Mouse (Mus musculus) kidney, postnatal 0 days (tissue): ENCODE data around the gene Them5. TPM values are rescaled to one million over a fixed set of nuclear protein-coding genes. Genes with fewer than 3 reads are reported as not detected.

Source experiments
- ATAC-seq: fragments of 200-750 bp; cut with Nextera tagmentation; replicated peaks from 2 replicates; pipeline ENCODE4 v1.8.0; 2017; ENCODE audit warnings: low read depth, moderate number of reproducible peaks, moderate TSS enrichment, moderate library complexity; ENCODE audit not compliant: low FRiP score
- DNase-seq: peaks from one replicate; pipeline ENCODE4 v3.0.0-alpha.2; 2016; ENCODE audit warnings: low spot score
- H3K27ac ChIP-seq: fragments of 300-500 bp; sonication (generic); 2 replicates; pipeline ENCODE4 v1.5.1; 2014; ENCODE audit warnings: mild to moderate bottlenecking
- H3K27me3 ChIP-seq: fragments of 300-500 bp; sonication (generic); 2 replicates; pipeline ENCODE4 v1.6.1; 2014; ENCODE audit warnings: low read length, mixed read lengths; ENCODE audit not compliant: insufficient read depth
- H3K36me3 ChIP-seq: fragments of 300-500 bp; sonication (generic); 2 replicates; pipeline ENCODE4 v1.6.1; 2014; ENCODE audit warnings: low read length, mixed read lengths; ENCODE audit not compliant: insufficient read depth
- H3K4me1 ChIP-seq: fragments of 300-500 bp; sonication (generic); replicated peaks from 2 replicates; pipeline ENCODE4 v1.6.1; 2014; ENCODE audit warnings: antibody characterized with exemption, low read length, mixed read lengths; ENCODE audit not compliant: insufficient read depth
- H3K4me2 ChIP-seq: fragments of 300-500 bp; sonication (generic); 2 replicates; pipeline ENCODE4 v1.6.1; 2014; ENCODE audit warnings: mild to moderate bottlenecking, low read length, moderate library complexity, mixed read lengths
- H3K4me3 ChIP-seq: fragments of 300-500 bp; sonication (generic); replicated peaks from 2 replicates; pipeline ENCODE4 v1.5.1; 2014; ENCODE audit warnings: low read depth, low read length
- H3K9ac ChIP-seq: fragments of 300-500 bp; sonication (generic); 2 replicates; pipeline ENCODE4 v1.6.1; 2014; ENCODE audit warnings: low read depth, low read length
- H3K9me3 ChIP-seq: fragments of 300-500 bp; sonication (generic); replicated peaks from 2 replicates; pipeline ENCODE4 v1.6.1; 2016; ENCODE audit warnings: low read length, inconsistent platforms, mixed read lengths
- CTCF ChIP-seq: IDR thresholded peaks from 2 replicates; pipeline ENCODE4 v1.5.1; 2016; ENCODE audit warnings: antibody characterized with exemption, low read depth, mild to moderate bottlenecking, moderate library complexity
- WGBS: fragments of 180-500 bp; shearing (Covaris S2); extraction: QIAGEN DNeasy Blood & Tissue Kit; methylation state at CpG from one replicate; pipeline ENCODE4 v1.1.7; 2014; 5-methylcytosine and 5-hydroxymethylcytosine counted together
- polyA plus RNA-seq: library from polyadenylated mRNA; unstranded; fragments of >200 nt; fragmentation: Nextera tagmentation; extraction: Ambion mirVana; gene quantifications from 2 replicates; pipeline ENCODE4 v1.2.1, GENCODE M21; 2015

The Them5 gene
- polyA plus RNA-seq, 1 experiment from 2014 or later = 0.09 TPM

DNA sequence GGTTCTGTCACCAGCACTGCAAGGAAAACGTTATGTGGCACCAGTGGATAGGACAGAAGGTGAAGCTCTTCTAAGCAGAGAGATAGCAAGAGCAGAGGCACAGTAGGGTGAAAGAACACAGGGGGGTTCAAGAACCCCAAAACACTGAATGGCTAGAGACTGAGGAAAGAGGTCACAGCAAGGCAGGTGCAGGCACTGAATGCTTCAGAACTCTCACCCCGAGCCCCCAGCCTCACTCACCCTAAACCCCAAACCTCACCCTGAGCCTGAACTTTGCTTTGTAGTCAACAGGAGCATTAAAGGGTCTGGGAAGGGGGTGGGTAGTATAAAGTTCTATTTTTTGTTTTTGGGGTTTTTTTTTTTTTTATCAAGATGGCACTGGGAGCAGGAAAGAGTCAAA lies 6.2 kb downstream of the Them5 start:
- no peak overlapping the region for H3K4me3 ChIP-seq
- H3K9me3 ChIP-seq = no peaks in the 10 kb centered on the region
- ATAC-seq (no peak), DNase-seq (no peak)
- H3K9ac ChIP-seq = no peak overlapping the region
- no peaks in the 10 kb centered on the region for H3K36me3 ChIP-seq
- H3K27ac ChIP-seq = no peak overlapping the region
- H3K27me3 ChIP-seq = no peaks in the 10 kb centered on the region
- H3K4me1 ChIP-seq = no peaks in the 10 kb centered on the region
- no peak for TF ChIP-seq CTCF
- 76% methylated on average over 2 of the region's 2 CpGs for WGBS
- no peak overlapping the region for H3K4me2 ChIP-seq

DNA sequence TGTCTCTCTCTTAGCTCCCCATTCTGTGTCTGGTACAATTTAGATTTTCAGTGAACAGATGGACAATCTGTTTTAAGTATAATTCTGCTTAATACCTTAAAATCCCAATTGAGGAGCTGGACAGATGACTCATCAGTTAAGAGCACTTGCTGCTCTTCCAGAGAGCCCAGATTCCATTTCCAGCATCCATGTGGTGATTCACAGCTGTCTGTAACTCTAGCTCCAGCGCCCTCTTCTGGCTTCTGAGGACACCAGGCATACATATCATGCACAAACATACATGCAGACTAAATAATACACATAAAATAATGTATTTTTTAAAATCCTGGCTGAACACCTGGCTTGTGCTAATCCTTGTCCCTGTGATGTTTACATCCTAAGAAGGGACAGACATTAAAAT lies 18.9 kb downstream of the Them5 start:
- DNase-seq (no peak), ATAC-seq (no peak)
- 4% methylated on average over 1 of the region's 1 CpGs for WGBS
- Histone ChIP-seq H3K9ac (no peak overlapping the region), H3K9me3 (no peaks in the 10 kb centered on the region), H3K27me3 (peaks cover 10% of the 10 kb centered on the region; the same call in 1 of the 2 replicates), H3K4me1 (peaks cover 12% of the 10 kb centered on the region; the same call in 1 of the 2 replicates), H3K27ac (no peak overlapping the region), H3K4me3 (no peak overlapping the region), H3K4me2 (no peak overlapping the region), H3K36me3 (no peaks in the 10 kb centered on the region)
- peak; percentile 54 for TF ChIP-seq CTCF

DNA sequence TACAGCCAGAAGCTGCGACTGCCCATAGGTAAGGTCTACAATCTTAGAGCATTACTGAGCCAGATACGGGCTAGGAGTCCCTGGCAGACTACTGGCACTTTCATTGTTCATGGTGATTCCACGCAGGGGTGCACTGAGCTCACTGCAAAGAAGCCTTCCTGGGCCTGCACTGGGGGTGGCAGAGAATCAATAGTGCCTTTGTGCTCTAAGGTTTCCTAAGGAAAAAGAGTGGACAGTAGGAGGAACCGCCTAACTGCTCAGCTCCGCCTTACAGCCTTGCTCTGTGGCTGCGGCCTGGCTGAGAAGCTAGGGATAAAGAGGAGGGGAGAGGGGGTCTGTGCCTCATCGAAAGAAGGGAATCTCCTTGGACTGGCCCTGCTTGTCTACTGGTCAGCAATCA lies 20.2 kb downstream of the Them5 start, which contains the start of gene C2cd4d:
TSS of gene C2cd4d (plus strand) at position 301 of the 400 bp plus-strand sequence.
- WGBS = 69% methylated on average over 7 of the region's 7 CpGs
- H3K4me3 ChIP-seq = peak within 1 kb of the TSS; percentile 47
- H3K27me3 ChIP-seq = peaks cover 10% of the 10 kb centered on the region; the same call in 1 of the 2 replicates
- no peak within 1 kb of the TSS for H3K27ac ChIP-seq
- DNase-seq = no peak
- H3K9ac ChIP-seq = peak within 1 kb of the TSS; percentile 70
- H3K4me2 ChIP-seq = peak within 1 kb of the TSS; percentile 93
- no peaks in the 10 kb centered on the region for H3K9me3 ChIP-seq
- H3K36me3 ChIP-seq = no peaks in the 10 kb centered on the region
- ATAC-seq = no peak
- peaks cover 12% of the 10 kb centered on the region; the same call in 1 of the 2 replicates for H3K4me1 ChIP-seq
- no peak for TF ChIP-seq CTCF

DNA sequence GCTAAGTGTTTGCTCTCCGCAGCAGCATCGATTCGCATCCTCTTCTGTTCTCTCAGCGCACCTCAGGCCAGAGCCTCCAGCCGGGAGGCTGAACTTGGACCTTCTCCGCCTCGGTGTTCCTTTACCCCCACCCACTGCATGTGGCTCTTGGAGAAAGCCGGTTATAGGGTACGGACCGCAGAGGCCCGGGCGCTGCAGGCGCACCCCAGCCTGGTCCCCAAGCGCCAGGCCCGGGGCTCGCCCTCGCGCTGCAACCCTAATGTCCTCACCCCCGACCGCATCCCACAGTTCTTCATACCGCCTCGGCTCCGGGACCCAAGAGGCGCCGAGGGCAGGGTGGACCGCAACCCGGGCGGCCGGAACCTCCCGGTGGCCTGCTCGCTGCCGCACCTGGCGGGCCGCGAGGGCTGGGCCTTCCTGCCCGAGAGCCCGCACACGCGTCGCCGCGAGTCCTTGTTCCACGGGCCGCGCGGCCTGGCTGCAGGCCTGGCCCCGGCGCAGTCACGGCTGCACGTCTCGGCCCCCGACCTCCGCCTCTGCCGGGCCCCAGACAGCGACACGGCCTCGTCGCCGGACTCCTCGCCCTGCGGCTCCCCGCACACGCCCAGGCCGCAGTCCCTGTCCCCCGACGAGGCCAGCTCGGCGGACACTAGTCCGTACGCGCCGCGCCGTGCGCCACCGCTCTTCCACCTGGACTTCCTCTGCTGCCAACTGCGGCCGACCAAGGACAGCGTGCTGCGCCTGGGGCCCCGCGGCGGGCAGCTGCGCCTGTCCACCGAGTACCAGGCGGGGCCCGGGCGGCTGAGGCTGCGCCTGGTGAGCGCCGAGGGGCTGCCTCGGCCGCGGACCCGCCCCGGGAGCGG lies 21.6 kb downstream of the Them5 start:
- no peaks in the 10 kb centered on the region for H3K9me3 ChIP-seq
- peak; percentile 57 for ATAC-seq
- H3K27me3 ChIP-seq = peaks cover 10% of the 10 kb centered on the region; the same call in 1 of the 2 replicates
- peak; percentile 49 for DNase-seq
- 5% methylated on average over 95 of the region's 97 CpGs for WGBS
- H3K4me3 ChIP-seq = peak overlapping the region; percentile 47
- peaks cover 12% of the 10 kb centered on the region; the same call in 1 of the 2 replicates for H3K4me1 ChIP-seq
- H3K9ac ChIP-seq = peak overlapping the region; percentile 70
- H3K4me2 ChIP-seq = peak overlapping the region; percentile 93
- no peak for TF ChIP-seq CTCF
- H3K36me3 ChIP-seq = no peaks in the 10 kb centered on the region
- no peak overlapping the region for H3K27ac ChIP-seq

DNA sequence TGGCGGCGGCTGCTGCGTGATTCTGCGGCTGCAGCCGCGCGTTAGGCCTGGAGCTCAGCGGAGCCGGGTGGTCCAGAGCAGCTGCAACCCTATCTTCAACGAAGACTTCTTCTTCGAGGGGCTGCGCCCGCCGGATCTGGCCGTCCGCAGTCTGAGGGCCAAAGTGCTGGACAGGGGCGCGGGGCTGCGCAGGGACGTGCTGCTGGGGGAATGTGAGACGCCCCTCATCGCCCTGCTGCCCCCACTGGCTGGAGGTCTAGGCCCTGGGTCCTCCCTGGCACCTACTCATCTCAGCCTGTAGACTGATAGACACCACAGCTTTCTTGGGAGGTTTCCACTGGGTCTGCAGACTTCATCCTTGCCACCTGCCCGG lies 22.2 kb downstream of the Them5 start:
- Histone ChIP-seq H3K9me3 (no peaks in the 10 kb centered on the region), H3K4me1 (peaks cover 12% of the 10 kb centered on the region; the same call in 1 of the 2 replicates), H3K36me3 (no peaks in the 10 kb centered on the region), H3K27me3 (peaks cover 10% of the 10 kb centered on the region; the same call in 1 of the 2 replicates), H3K4me3 (peak overlapping the region; percentile 47), H3K27ac (no peak overlapping the region), H3K4me2 (peak overlapping the region; percentile 93), H3K9ac (peak overlapping the region; percentile 70)
- TF ChIP-seq CTCF = no peak
- ATAC-seq = peak; percentile 9; the same call in 1 of the 2 replicates
- no peak for DNase-seq
- 5% methylated on average over 16 of the region's 23 CpGs for WGBS

DNA sequence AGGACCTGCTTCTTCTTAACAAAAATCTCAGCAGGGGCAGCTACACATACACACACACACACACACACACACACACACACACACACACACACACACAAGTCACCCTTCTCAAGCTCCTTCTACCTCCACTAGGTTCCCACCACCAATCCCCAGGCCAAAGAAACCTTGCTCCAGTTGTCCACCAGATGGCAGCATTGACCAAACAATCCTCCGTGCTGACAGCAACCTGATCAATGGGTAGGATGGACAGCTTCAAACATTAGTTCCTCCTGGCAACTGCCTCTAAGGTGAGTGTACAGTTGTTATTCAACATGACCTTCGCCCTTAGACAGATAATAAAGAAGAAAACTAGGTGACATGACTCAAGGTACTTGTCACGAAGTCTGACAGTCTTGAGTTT lies 24.9 kb downstream of the Them5 start:
- peak; percentile 93 for TF ChIP-seq CTCF
- H3K27ac ChIP-seq = no peak overlapping the region
- peaks cover 10% of the 10 kb centered on the region; the same call in 1 of the 2 replicates for H3K27me3 ChIP-seq
- no peak overlapping the region for H3K4me3 ChIP-seq
- no peak overlapping the region for H3K9ac ChIP-seq
- H3K9me3 ChIP-seq = no peaks in the 10 kb centered on the region
- H3K4me1 ChIP-seq = peaks cover 12% of the 10 kb centered on the region; the same call in 1 of the 2 replicates
- ATAC-seq (0 out of 2 replicates have a peak, but pooled peaks have one; percentile 14), DNase-seq (peak; percentile 85)
- 16% methylated on average over 3 of the region's 3 CpGs for WGBS
- H3K36me3 ChIP-seq = no peaks in the 10 kb centered on the region
- no peak overlapping the region for H3K4me2 ChIP-seq
